Mouse (Mus musculus) left cerebral cortex, postnatal 36 days (tissue): Measurements from ENCODE around the gene Rab9. TPM values are rescaled to one million over a fixed set of nuclear protein-coding genes. Genes with fewer than 3 reads are reported as not detected.

ENCODE experiments used
- DNase-seq, 2 experiments: peaks; one replicate each; pipeline ENCODE4 v3.0.0; 2021 to 2022; ENCODE audit warnings: low spot score in 2 of 2, mixed read lengths in 1 of 2
- intact Hi-C: fragments of 180-260 bp; cut with DNase I; formaldehyde crosslinking; loops from one replicate; pipeline ENCODE4 v1.15.1; 2025
- total RNA-seq, 2 experiments: library from RNA; stranded (reverse); gene quantifications; 2 replicates each; pipeline ENCODE4 v1.2.3; 2021

Gene Rab9
- total RNA-seq, 2 experiments from 2014 or later: 31.5 to 37.0 TPM

DNA sequence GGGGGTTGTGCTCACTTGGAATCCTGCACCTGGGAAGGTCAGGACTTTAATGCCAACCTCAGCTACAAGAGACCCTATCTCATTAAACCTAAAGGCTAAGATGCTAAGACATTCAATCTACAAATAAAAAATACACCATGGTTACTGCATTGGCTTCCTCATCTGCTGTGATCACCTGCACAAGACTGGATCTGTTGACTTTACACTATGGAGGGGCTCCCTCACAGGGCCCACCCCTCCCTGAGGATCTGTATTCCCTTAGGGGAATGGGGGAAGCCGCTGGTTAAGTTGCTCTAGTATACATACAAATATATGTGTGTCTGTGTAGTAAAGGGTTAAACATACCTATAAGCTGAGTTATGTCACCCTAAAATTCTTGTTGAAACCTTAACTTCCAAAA, 24.1 kb downstream of the Rab9 start:
- no peak for DNase-seq
- intact Hi-C loops: no loop called here

DNA sequence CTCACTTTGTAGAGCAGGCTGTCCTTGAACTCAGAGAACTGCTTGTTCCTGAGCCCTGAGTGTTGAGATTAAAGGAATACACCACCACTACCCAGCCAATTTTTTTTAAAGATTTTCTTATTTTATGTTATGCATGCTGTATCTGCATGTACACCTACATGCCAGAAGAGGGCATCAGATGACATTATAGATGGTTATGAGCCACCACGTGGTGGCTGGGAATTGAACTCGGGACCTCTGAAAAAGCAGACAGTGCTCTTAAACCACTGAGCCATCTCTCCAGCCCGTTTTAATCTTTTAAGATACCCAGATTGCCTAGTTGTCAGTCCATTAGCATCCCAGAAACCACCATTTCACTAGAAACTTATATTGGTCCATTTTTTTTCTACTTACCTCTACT, 25.3 kb downstream of the Rab9 start:
- no peak for DNase-seq
- intact Hi-C loops: no loop called here

DNA sequence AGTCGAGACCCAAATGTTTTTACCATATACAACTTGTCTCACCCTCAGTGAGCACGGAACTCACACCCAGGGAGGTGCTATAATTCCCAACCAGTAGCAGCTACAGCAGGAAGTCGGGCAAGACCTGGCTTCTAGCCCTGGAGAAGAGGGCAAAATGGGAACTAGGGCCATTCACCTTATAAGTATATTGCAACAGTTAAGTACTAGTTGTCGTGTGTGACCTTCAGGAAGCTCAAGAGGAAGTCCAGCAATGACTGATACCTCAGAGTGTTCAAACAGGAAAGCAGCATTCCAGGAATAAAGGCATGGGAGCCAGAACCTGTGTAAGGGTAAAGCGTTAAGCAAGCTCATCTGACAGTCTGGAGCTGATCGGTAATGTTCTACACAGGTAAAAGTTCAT, 26.1 kb downstream of the Rab9 start:
- DNase-seq: no peak
- intact Hi-C loops: no loop called here

GRCm38 (mm10) chrX:166444552-166444951, 35.1 kb downstream of the Rab9 start:
- intact Hi-C loops: no loop called here
- DNase-seq: no peak

DNA sequence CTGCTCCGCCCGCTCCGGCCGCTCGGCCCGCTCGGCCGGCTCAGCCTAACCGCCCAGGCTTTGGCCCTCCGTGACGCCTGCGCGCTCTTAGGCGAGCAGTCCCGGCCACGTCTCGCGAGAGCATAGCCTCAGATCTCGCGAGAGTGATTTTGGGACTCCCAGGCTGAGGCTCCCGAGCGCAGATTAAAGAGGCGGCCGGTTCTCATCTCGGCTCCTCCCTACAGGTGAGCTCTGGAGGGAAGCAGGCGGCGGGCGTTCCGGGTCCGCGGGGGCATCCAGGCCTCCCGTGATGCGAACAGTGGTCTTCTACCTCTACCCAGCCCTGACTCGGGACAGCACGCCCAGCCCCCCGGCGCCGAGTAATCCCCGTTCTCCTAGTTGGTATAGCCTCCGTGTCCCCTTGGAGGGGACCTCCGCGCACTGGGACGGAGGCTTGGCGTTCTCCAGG, 39.0 kb downstream of the Rab9 start, which contains the start of gene Ofd1:
Gene Ofd1 (minus strand): TSS at position 89 of the 448 bp plus-strand sequence.
- peak; percentile 83 to 87 for DNase-seq
- intact Hi-C loops: loop anchor here (2.0 kb wide), 1 partner anchor 212 kb away; no protein-coding TSS in a partner anchor

DNA sequence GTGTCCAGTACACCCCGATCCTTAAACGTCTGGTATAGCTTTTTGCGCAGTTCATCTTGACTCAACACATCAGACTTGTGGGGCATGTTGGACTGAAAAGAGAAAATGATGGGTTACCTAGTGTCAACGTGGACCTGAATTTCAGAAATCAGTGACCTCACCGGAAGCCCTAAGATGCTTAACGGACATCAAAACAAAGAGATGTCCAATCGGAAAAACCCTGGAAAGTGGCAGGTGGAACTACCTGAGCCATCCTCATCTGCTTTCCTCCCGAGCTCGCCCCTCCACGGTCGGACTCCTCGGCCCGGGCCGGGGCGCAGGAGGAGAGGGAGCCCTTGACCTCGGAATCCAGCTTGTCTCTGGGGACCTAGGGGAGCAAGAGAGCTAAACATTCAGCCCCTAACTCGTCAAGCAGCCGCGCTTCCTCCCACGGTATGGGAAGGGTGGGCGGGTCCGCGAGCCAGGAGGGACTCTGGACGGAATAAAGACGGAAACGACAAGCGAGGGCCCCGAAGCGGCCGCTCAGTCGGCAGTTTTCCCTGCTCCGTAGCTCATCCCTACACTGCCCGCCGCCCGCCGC, 39.5 kb downstream of the Rab9 start, which contains the start of gene Trappc2:
Gene Trappc2 (plus strand): TSS at position 539 of the 580 bp plus-strand sequence.
- intact Hi-C loops: loop anchor here (2.0 kb wide), 1 partner anchor 213 kb away; no protein-coding TSS in a partner anchor
- DNase-seq: no peak

DNA sequence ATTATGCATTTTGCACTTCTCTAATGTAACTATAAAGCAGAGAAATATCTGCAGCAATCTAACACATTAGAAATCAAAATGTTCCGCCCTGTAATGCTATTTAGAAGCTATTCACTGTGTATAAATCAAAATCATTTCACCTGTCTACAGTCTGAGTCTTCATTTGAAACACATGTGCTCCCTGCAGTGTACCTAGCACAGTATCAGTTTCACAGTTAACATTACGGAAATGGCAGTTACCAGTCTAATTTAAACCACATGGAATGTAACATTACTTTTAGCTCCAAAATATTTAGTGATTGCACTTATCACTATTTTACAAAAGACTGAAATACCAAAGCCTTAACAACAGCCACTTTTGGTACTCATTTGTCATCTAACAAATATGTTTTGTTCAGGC, 44.9 kb downstream of the Rab9 start:
- intact Hi-C loops: no loop called here
- no peak for DNase-seq

GRCm38 (mm10) chrX:166416196-166416595, 63.5 kb downstream of the Rab9 start:
- intact Hi-C loops: no loop called here
- DNase-seq: no peak

GRCm38 (mm10) chrX:166407865-166408264, 71.8 kb downstream of the Rab9 start:
- intact Hi-C loops: no loop called here
- no peak for DNase-seq

Other genes starting within 250 kb of the Rab9 start
- 100 to 1,000 TPM; 654 to 678 TPM for gene Gpm6b, start 241.0 kb downstream of the Rab9 start, total RNA-seq
- 10 to 100 TPM; 45.6 to 51.6 TPM for gene Trappc2, start 39.3 kb downstream of the Rab9 start, total RNA-seq
- 1 to 10 TPM; 4.6 to 5.6 TPM for gene Ofd1, start 39.2 kb downstream of the Rab9 start, total RNA-seq
- 1 to 10 TPM; 1.7 to 2.2 TPM for gene Tceanc, start 38.7 kb upstream of the Rab9 start, total RNA-seq
- 1 to 10 TPM; 2.5 to 2.8 TPM for gene Egfl6, start 105.9 kb upstream of the Rab9 start, total RNA-seq